Mouse (Mus musculus) A20 (cell line): Measurements from ENCODE around the gene Angptl6.
A peak's percentile ranks its signal among the peaks of the same experiment; 100 is the strongest.
"Not testable (repeated sequence)": the region's sequence is repeated elsewhere in the genome, so short reads cannot be mapped to it uniquely, and the experiment has no call there.

Source experiments
- DNase-seq: peaks from one replicate; pipeline ENCODE4 v3.0.0-alpha.2; 2011; ENCODE audit warnings: low read depth, low spot score

Angptl6 gene

DNA sequence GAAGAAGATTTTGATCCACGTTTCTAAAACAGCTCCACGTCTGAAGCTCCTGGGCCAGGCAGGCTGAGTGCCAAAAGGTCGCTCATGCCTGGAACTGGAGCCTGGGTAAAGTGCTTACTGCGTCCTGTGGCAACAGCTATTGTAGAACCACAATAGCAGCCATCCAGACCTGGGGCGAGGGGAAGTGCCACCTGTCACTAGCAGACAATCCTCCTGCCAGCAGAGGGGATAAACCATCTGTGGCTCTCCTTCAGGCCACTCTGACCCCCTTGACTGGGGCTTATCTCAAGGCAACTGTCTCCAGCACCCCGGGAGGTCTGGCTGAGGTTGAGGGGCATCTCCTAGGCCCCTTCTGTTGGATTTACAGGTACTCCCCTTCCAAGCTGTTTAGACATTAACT, 40.6 kb downstream of the Angptl6 start:
- no peak for DNase-seq

DNA sequence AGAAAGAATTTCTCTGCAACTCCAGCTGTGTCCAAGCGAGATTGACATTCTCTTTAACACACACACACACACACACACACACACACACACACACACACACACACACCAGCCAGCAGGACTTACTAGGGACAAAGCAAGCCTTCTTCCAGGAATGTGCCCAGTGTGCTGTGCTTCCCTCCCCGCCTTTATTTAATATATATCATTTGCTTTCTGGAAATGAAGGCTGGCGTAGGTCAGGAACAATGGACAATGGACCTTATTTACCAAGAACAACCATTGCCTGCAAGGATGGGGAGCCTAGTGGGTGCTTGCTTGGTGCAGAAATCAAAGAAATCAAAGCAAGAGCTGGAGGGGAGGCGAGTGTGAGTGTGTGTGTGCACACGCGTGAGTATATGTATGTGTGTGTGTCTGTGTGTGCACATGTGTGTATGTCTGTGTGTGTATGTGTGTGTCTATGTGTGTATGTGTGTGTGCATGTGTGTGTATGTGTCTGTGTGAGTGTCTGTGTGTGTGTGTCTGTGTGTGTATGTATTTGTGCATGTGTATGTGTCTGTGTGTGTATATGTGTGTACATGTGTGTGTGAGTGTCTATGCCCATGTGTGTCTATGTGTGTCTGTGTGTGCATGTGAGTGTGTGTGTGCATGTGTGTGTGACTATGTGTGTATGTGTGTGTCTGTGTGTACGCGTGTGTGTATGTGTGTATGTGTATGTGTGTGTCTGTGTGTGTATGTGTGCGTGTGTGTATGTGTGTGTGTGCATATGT, 42.2 kb downstream of the Angptl6 start:
- no peak for DNase-seq

DNA sequence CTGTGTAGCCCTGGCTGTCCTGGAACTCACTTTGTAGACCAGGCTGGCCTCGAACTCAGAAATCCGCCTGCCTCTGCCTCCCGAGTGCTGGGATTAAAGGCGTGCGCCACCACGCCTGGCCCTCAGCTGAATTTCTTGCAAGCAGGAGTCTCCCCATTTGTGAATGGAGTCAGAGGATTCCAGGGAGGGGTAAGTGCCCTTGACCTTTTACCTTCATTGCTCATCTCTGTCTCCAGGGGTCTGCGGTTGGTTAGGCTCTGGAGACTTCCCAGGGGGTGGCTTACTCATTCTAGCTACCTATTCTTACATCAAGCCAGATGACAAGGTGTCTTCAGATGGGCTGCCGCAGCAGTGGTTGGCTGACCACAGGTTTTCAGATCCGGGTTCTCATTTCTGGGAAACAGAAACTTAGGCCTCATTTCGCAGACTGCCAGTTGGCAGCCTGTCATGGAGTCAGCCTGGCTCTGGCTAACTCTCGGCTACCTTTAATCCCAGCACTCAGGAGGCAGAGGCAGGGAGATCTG, 44.0 kb downstream of the Angptl6 start:
- DNase-seq, result not testable (repeated sequence)

GRCm38 (mm10) chr9:20834881-20835280, 44.6 kb downstream of the Angptl6 start:
- no peak for DNase-seq

GRCm38 (mm10) chr9:20830901-20831643, 48.5 kb downstream of the Angptl6 start:
- peak; percentile 74 for DNase-seq

GRCm38 (mm10) chr9:20828127-20828526, 51.4 kb downstream of the Angptl6 start:
- no peak for DNase-seq

- DNase-seq, result no peak
Measured at GRCm38 (mm10) chr9:20825781-20826180, 53.7 kb downstream of the Angptl6 start.
